Mouse (Mus musculus) forebrain, embryonic 14.5 days (tissue): Measurements from ENCODE around the gene Prss47. TPM values are rescaled to one million over a fixed set of nuclear protein-coding genes. Genes with fewer than 3 reads are reported as not detected.

Experiments
- ATAC-seq: fragments of 200-750 bp; cut with Nextera tagmentation; 2 replicates; pipeline ENCODE4 v1.8.0; 2017; ENCODE audit warnings: mild to moderate bottlenecking, moderate library complexity
- DNase-seq: peaks from one replicate; pipeline ENCODE4 v3.0.0-alpha.2; 2015; ENCODE audit warnings: low spot score
- H3K27ac ChIP-seq: fragments of 300-500 bp; sonication (generic); 2 replicates; pipeline ENCODE4 v1.5.1; 2014; ENCODE audit warnings: low read depth, mild to moderate bottlenecking, control low read depth, low read length, moderate library complexity
- H3K27me3 ChIP-seq: fragments of 300-500 bp; sonication (generic); replicated peaks from 2 replicates; pipeline ENCODE4 v1.6.1; 2014; ENCODE audit warnings: low read length, control low read depth, mixed read lengths; ENCODE audit not compliant: control insufficient read depth, insufficient read depth
- H3K36me3 ChIP-seq: fragments of 300-500 bp; sonication (generic); 2 replicates; pipeline ENCODE4 v1.6.1; 2014; ENCODE audit warnings: low read length, control low read depth; ENCODE audit not compliant: control insufficient read depth, insufficient read depth
- H3K4me1 ChIP-seq: fragments of 300-500 bp; sonication (generic); 2 replicates; pipeline ENCODE4 v1.6.1; 2014; ENCODE audit warnings: antibody characterized with exemption, low read length, control low read depth; ENCODE audit not compliant: control insufficient read depth, insufficient read depth
- H3K4me2 ChIP-seq: fragments of 300-500 bp; sonication (generic); 2 replicates; pipeline ENCODE4 v1.6.1; 2014; ENCODE audit warnings: mild to moderate bottlenecking, control low read depth, low read length
- H3K4me3 ChIP-seq: fragments of 300-500 bp; sonication (generic); 2 replicates; pipeline ENCODE4 v1.5.1; 2014; ENCODE audit warnings: low read depth, low read length, control low read depth
- H3K9ac ChIP-seq: fragments of 300-500 bp; sonication (generic); 2 replicates; pipeline ENCODE4 v1.6.1; 2014; ENCODE audit warnings: mild to moderate bottlenecking, low read length, control low read depth, moderate library complexity
- H3K9me3 ChIP-seq: fragments of 300-500 bp; sonication (generic); replicated peaks from 2 replicates; pipeline ENCODE4 v1.6.1; 2016; ENCODE audit warnings: low read length, control low read depth, mixed read lengths; ENCODE audit not compliant: control insufficient read depth
- WGBS: fragments of 180-500 bp; shearing (Covaris S2); extraction: QIAGEN DNeasy Blood & Tissue Kit; methylation state at CpG from one replicate; pipeline ENCODE4 v1.1.7; 2014; 5-methylcytosine and 5-hydroxymethylcytosine counted together
- polyA plus RNA-seq: library from polyadenylated mRNA; unstranded; fragments of >200 nt; fragmentation: Nextera tagmentation; extraction: Ambion mirVana; gene quantifications from 2 replicates; pipeline ENCODE4 v1.2.1, GENCODE M21; 2014

The Prss47 gene
- not detected in 2 replicates for polyA plus RNA-seq

GRCm38 (mm10) chr13:65052660-65053059 is at the start of gene Prss47:
Gene Prss47 (minus strand): TSS chr13:65052760.
- H3K27ac ChIP-seq, result no peak within 1 kb of the TSS
- 89% methylated on average over 9 of the region's 9 CpGs for WGBS

GRCm38 (mm10) chr13:65101232-65101631 is 48.7 kb upstream of the Prss47 start:
- H3K9me3 ChIP-seq, result peaks cover 31% of the 10 kb centered on the region
- H3K36me3 ChIP-seq, result no peaks in the 10 kb centered on the region
- H3K4me1 ChIP-seq, result no peaks in the 10 kb centered on the region
- no peak overlapping the region for H3K4me3 ChIP-seq
- DNase-seq (no peak), ATAC-seq (no peak)
- H3K9ac ChIP-seq, result no peak overlapping the region
- H3K4me2 ChIP-seq, result no peak overlapping the region
- no peaks in the 10 kb centered on the region for H3K27me3 ChIP-seq
- 93% methylated on average over 3 of the region's 3 CpGs for WGBS
- no peak overlapping the region for H3K27ac ChIP-seq

More at GRCm38 (mm10) chr13:65052660-65053059, at the start of gene Prss47:
- ATAC-seq (no peak), DNase-seq (no peak)
- Histone ChIP-seq H3K36me3 (no peaks in the 10 kb centered on the region), H3K9me3 (no peaks in the 10 kb centered on the region), H3K4me2 (no peak within 1 kb of the TSS), H3K4me3 (no peak within 1 kb of the TSS), H3K4me1 (no peaks in the 10 kb centered on the region), H3K27me3 (no peaks in the 10 kb centered on the region), H3K9ac (no peak within 1 kb of the TSS)

GRCm38 (mm10) chr13:65100678-65101077 is 48.1 kb upstream of the Prss47 start:
- Histone ChIP-seq H3K9ac (no peak overlapping the region), H3K4me2 (no peak overlapping the region), H3K4me3 (no peak overlapping the region), H3K9me3 (peaks cover 29% of the 10 kb centered on the region), H3K36me3 (no peaks in the 10 kb centered on the region), H3K4me1 (no peaks in the 10 kb centered on the region), H3K27ac (no peak overlapping the region), H3K27me3 (no peaks in the 10 kb centered on the region)
- WGBS, result 95% methylated on average over 9 of the region's 9 CpGs
- ATAC-seq, result no peak
- no peak for DNase-seq

GRCm38 (mm10) chr13:65097018-65097417 is 44.5 kb upstream of the Prss47 start:
- DNase-seq (no peak), ATAC-seq (no peak)
- no peak overlapping the region for H3K9ac ChIP-seq
- peaks cover 12% of the 10 kb centered on the region for H3K9me3 ChIP-seq
- no peak overlapping the region for H3K4me2 ChIP-seq
- H3K36me3 ChIP-seq, result peaks cover 13% of the 10 kb centered on the region; the same call in 1 of the 2 replicates
- no peaks in the 10 kb centered on the region for H3K4me1 ChIP-seq
- no peak overlapping the region for H3K4me3 ChIP-seq
- H3K27ac ChIP-seq, result no peak overlapping the region
- no peaks in the 10 kb centered on the region for H3K27me3 ChIP-seq

GRCm38 (mm10) chr13:65095923-65096322 is 43.4 kb upstream of the Prss47 start:
- Histone ChIP-seq H3K4me3 (no peak overlapping the region), H3K4me1 (no peaks in the 10 kb centered on the region), H3K9me3 (0 out of 2 replicates have a peak, but pooled peaks cover 4% of the 10 kb centered on the region), H3K27me3 (no peaks in the 10 kb centered on the region), H3K4me2 (no peak overlapping the region), H3K36me3 (peaks cover 13% of the 10 kb centered on the region; the same call in 1 of the 2 replicates), H3K9ac (no peak overlapping the region), H3K27ac (no peak overlapping the region)
- 93% methylated on average over 4 of the region's 4 CpGs for WGBS
- DNase-seq (no peak), ATAC-seq (no peak)

- Histone ChIP-seq H3K4me1 (no peaks in the 10 kb centered on the region), H3K27me3 (no peaks in the 10 kb centered on the region), H3K9me3 (no peaks in the 10 kb centered on the region), H3K9ac (no peak overlapping the region), H3K36me3 (peaks cover 26% of the 10 kb centered on the region), H3K27ac (no peak overlapping the region), H3K4me2 (no peak overlapping the region), H3K4me3 (no peak overlapping the region)
- DNase-seq (no peak), ATAC-seq (no peak)
- 90% methylated on average over 2 of the region's 2 CpGs for WGBS
These were observed 17.4 kb upstream of the Prss47 start for GRCm38 (mm10) chr13:65069969-65070368.

- Histone ChIP-seq H3K9me3 (no peaks in the 10 kb centered on the region), H3K27ac (no peak overlapping the region), H3K9ac (no peak overlapping the region), H3K4me1 (no peaks in the 10 kb centered on the region), H3K4me3 (no peak overlapping the region), H3K36me3 (no peaks in the 10 kb centered on the region), H3K4me2 (no peak overlapping the region), H3K27me3 (no peaks in the 10 kb centered on the region)
- peak; percentile 0 for DNase-seq
- WGBS, result 69% methylated on average over 4 of the region's 4 CpGs
- no peak for ATAC-seq
These were observed 17.5 kb downstream of the Prss47 start for GRCm38 (mm10) chr13:65035057-65035456.

- Histone ChIP-seq H3K9me3 (no peaks in the 10 kb centered on the region), H3K4me1 (no peaks in the 10 kb centered on the region), H3K27ac (no peak within 1 kb of the TSS), H3K4me2 (no peak within 1 kb of the TSS), H3K4me3 (no peak within 1 kb of the TSS), H3K9ac (no peak within 1 kb of the TSS), H3K36me3 (no peaks in the 10 kb centered on the region), H3K27me3 (no peaks in the 10 kb centered on the region)
- DNase-seq (no peak), ATAC-seq (no peak)
These were observed 19.8 kb downstream of the Prss47 start, which contains the start of gene Spata31d1c for GRCm38 (mm10) chr13:65032758-65033157. Gene Spata31d1c (plus strand): TSS chr13:65033058.

GRCm38 (mm10) chr13:65011052-65011738 is 41.4 kb downstream of the Prss47 start:
- no peak for ATAC-seq
- Histone ChIP-seq H3K9me3 (no peaks in the 10 kb centered on the region), H3K27ac (no peak overlapping the region), H3K9ac (no peak overlapping the region), H3K4me2 (no peak overlapping the region), H3K4me1 (no peaks in the 10 kb centered on the region), H3K4me3 (no peak overlapping the region), H3K27me3 (no peaks in the 10 kb centered on the region), H3K36me3 (no peaks in the 10 kb centered on the region)
- no peak for DNase-seq
- WGBS, result 52% methylated on average over 4 of the region's 4 CpGs
